Mouse (Mus musculus): ENCODE results near the gene Peg10.

DNA sequence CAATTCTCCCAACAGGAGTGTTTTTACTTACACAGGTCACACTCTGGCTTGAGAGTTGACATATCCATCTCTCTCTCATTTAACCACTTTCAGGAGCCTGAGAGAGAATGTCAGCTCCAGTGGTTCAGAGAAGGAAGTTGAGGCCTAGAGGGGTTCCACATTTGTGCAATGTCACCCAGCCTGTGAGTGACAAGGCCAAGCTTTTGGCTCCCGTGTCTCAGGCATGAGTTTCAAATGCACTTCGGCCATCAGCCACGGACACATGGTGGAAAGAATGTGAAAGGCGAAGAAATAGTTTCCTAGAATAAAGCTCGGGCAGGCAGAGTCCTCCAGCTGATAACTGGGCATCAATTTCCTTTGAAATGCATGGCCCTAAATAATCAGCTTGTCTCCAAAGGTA, 40.7 kb upstream of the Peg10 start:
- TF ChIP-seq HCFC1 (IDR thresholded peaks at IDR 0.05; ENCODE audit: borderline replicate concordance, insufficient read depth, low read length) (no peak), MAFK (IDR thresholded peaks at IDR 0.05; ENCODE audit: insufficient read depth, low read depth, low read length) (no peak), ZC3H11A (IDR thresholded peaks at IDR 0.05; ENCODE audit: borderline replicate concordance, low read depth, low read length) (no peak), ZNF384 (IDR thresholded peaks at IDR 0.05; ENCODE audit: low read depth, low read length) (no peak)

Measured in ES-E14 (cell line).